Mouse (Mus musculus) neural tube, embryonic 10.5 days (tissue): ENCODE measurements around the gene Rpl24.
"Not testable (repeated sequence)": the region's sequence is repeated elsewhere in the genome, so short reads cannot be mapped to it uniquely, and the experiment has no call there.

Source experiments
- DNase-seq: peaks from one replicate; pipeline ENCODE4 v3.0.0-alpha.2; 2017; ENCODE audit warnings: low spot score; ENCODE audit errors: extremely low spot score

Rpl24 gene

DNA sequence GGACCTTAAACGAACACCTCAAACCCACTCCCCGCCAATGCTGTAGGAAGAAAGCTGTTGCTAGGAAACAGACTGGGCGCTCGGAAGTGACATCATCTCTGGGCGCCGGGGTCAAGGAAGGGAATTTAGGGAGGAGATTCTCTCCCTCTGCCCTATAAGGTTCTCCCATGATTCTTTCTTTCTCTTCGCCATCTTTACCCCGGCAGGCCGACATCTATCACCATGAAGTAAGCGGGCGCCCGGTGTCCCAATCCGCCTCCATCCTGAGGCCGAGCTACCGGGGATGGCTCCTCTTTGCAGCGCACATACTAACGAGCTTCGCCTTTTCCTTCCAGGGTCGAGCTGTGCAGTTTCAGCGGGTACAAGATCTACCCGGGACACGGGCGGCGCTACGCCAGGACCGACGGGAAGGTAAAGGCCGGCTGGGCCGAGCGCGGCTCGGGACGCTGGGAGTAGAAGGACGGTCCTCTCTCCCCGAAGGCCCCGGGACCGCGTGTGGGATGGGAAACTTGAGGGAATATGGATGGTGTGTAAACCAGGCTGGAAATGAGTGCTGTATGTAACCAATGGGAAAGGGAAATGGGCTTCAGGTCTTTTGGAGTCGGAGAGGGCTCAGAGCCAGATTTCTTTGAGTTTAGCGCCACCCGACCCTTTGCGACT lies at the start of gene Rpl24:
Rpl24 (plus strand) TSS at position 64 of the 660 bp plus-strand sequence.
- peak; percentile 96 for DNase-seq

DNA sequence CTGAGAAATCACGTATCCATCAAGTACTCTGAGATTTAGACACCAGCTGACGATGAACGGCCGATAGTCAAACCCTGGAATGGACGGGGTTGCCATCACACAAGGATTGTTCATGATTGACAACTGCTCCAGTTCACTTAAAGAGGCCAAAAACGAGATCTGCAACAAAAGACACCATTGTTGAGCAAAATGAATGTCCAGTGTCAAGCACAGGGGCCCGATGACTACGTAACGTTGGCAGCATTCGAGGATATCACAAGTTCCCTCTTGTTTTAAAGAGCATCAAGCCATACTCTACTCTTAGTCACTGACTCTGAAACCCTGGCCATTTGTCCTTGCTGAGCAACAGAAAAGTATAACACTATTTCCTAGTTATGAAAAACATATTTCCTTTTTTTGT lies 44.0 kb upstream of the Rpl24 start:
- no peak for DNase-seq

DNA sequence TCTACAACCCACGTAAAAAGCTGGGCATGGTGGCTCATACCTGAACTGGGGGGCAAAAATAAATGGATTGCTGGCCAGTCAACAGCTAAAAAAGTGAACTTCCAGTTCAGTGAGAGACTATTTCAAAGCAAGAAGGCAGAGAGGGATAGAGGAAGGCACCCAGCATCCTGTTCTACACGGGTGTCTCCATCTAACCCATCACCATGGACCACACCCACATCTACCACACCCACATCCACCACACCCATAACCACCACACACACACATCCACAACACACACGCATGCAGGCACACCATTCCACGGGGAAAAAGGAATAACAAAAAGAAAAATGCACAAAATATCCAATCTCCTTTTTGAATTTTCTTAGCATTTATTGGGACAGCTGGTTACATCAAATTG lies 42.1 kb upstream of the Rpl24 start:
- DNase-seq, result no peak

DNA sequence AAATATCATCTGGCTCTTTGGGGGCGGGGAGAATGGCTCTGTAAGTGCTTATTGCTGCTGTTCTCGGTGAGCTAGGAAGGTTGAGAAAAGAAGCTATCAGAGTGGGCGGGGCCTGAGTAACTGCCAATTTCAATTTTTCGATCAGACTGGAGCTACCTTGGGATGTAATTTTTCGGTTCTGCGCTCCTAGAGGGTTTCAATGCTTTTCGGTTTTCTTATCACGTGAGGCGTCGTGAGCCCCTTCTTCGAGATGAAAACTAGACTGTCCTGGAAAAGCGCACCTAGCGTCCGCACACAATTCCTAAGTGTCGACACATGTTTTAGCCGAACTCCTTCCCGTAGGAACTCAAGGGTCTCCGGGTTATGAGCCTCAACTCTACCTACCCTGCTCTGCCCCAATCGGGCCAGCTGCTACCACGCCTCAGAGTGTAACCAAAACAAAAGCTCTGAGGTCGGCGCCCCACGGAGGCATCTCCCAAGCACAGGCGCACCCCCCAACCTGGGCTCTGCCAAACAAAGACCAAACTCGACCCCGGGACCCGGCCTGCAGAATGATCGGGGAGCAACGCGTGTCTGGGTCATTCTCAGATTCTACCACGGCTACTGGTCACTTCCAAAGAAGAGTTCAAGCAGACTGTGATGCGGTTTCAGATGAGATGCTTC lies 32.3 kb upstream of the Rpl24 start:
- no peak for DNase-seq

DNA sequence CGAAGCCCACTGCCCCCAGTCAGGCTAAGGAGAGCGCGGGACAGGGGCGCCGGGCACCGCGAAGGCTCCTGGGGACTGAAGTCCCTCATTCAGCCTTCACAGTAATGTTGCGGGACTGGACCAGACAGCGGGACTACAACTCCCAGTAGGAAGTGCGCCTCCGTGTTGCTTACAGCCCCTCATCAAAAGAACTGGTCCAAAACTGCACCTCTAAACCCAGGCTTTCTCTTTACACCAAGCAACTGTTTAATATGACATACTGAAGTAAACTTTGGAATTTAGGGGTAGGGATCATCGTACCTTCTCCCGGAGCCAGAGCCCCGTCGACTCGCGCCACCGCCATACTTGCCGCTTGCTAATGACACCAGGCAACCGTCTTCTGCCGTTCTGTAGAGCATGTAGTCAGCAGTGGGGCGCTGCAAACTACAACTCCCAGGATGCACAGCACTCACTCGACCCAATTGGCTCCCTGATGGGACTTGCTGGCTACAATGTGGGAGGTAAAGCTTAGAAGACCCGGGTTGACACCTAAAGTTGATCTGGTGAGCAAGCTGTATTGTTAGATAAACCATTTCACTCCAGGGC lies 31.5 kb upstream of the Rpl24 start, which contains the start of gene Cep97:
Cep97 (minus strand) TSS at position 403 of the 585 bp plus-strand sequence.
- DNase-seq, result peak; percentile 89

DNA sequence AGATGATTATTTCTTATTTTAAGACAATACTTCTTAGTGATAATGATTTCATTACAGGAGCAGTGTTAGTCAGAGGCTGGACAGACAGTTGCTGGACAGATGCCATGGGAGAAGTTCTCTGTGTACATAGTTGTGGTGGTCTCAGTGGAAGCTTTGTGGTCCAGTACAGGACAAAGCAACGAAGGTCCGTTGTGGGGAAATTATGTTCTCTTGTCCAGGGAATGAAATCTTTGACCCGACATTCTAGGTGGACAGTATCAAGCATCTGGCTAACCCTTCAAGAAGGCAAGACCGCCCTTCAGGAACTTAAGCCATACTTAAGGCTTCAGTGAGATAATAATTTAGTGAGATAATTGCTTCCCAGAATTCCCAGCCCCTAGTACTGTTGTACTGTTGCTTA lies 27.3 kb upstream of the Rpl24 start:
- no peak for DNase-seq

DNA sequence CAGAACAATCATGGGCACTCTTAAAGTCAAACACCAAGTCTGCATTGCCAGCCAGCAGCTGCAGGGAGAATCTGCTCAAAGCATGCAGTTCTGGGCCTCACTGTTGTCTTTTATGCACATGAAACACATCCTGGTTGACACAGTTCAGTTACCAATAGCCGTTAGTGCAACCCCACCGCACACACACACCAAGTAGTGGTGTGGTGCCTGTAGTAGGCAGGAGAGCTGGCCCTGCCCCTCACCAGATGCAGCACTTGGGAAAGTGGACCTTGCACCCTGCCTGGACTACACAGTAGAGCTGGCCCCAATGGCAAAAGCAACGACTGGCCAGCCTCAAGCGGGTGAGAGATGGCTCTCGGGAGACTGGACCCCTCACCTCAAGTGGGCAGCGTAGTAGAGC lies 26.4 kb upstream of the Rpl24 start:
- DNase-seq, result no peak

DNA sequence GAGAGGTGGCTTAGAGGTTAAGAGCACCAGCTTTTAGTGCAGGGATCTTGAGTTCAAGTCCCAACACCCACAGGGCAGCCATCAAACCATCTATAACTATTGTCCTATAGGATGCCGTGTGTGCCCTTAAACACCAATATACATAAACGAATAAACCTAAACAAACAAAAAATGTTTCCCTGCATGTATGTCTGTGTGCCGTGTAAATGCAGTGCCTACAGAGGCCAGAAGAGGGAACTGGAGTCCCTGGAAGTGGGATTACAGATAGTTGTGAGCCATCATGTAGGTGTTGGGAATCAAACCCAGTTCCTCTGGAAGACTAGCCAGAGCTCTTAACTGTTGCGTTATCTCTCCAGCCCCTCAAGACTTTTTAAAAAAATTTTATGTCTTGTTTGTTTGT lies 25.3 kb upstream of the Rpl24 start:
- DNase-seq, result no peak

DNA sequence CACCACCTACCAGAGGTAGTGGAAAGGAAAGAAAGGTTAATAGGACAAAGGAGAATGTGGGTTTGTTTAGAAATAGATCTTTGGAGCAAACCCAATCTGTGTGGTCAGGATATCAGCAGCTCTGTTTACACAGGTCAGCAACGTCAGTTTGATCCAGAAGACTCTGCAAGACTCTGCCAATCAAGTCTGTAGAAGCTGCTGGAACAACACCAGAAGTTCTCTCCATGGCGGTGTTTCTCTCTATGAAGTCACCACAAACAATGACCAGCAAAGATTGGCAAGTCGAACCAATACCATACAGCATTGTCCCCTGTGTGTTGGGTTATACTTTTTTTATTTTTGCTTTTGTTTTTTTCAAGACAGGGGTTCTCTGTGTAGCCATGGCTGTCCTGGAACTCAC lies 18.8 kb upstream of the Rpl24 start:
- no peak for DNase-seq

DNA sequence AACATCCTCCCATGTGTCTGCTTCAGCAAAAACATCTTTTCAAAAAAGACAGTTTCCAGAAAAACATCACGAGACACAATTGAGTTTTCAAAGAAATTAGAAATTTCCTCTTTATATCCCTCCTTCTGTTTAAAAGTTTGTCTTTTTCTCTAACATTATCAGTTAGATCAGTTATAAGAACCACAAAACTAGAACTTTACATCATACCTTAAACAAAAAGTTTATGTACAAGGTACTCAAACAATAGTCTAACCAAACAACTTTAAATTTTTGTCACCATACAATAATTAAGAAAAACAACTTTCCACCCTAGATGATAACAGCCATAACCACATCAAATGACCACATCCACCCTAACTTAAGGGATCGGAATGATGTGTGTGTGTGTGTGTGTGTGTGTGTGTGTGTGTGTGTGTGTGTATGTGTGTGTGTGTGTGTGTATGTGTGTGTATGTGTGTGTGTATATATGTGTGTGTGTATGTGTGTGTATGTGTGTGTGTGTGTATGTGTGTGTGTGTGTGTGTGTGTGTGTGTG lies 18.1 kb upstream of the Rpl24 start:
- DNase-seq, result not testable (repeated sequence)

DNA sequence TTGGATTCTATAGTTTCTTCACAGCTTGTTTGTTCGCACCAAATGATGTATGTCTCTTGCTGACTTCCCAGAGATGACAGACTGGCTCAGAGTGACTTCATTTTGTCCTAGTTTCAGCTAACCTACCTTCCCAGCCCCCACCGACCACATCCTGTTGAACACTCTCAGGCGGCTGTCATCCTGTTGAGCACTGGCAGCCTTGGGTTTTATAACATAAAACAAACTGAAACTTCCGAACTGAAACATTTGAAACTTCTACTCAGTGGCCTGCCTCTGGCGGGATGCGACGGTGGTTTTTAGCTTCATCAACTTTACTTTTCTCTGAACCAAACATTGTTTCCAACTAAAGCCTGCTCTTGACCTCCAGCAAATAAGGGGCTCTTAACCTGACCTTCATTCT lies 17.1 kb upstream of the Rpl24 start:
- DNase-seq, result no peak

DNA sequence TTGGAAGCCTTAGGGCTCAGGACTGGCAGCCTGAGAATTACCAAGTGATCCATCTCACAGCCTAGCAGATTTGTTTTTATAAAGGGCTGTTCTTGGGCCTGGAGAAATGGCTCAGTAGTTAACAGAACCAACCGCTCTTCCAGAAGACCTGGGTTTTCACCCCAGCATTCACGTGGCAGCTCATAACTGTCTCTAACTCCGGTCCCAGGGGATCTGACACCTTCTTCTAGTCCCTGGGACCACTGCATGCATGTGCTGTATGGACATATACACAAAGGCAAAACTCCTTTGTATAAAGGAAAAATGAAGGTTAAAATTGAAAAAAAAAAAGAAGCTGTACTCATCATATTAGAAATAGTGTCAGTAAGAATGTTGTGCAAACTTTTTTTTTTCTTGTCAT lies 15.6 kb upstream of the Rpl24 start:
- no peak for DNase-seq

DNA sequence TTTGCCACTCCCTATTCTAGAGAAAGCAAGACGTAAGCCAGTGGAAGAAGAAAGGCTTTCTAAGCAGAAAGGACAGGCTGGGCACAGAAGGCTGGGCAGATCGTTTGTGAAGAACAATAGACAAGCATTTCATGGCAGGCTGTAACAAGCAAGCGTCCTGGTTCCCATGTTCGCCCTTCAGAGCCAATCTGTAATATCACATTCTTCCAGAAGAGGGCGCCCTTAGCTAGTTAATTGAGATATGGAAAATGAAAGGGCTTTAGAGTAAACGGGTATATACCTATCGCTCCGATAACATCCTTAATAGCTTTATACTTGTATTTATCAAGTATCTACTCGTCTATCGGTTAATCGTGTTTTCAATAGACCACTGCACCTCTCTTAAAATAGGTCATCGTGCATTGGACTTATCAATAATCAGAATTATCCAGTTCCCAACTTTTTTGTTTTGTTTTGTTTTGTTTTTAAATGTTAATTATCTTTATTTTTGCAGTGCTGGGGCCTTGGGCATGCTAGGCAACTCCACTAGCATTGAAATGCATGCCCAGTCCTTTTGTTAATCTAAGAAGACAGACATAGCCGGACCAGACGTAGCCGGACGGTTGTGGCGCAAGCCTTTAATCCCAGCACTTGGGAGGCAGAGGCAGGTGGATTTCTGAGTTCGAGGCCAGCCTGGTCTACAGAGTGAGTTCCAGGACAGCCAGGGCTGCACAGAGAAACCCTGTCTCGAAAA lies 15.0 kb upstream of the Rpl24 start:
- DNase-seq, result peak; percentile 73

DNA sequence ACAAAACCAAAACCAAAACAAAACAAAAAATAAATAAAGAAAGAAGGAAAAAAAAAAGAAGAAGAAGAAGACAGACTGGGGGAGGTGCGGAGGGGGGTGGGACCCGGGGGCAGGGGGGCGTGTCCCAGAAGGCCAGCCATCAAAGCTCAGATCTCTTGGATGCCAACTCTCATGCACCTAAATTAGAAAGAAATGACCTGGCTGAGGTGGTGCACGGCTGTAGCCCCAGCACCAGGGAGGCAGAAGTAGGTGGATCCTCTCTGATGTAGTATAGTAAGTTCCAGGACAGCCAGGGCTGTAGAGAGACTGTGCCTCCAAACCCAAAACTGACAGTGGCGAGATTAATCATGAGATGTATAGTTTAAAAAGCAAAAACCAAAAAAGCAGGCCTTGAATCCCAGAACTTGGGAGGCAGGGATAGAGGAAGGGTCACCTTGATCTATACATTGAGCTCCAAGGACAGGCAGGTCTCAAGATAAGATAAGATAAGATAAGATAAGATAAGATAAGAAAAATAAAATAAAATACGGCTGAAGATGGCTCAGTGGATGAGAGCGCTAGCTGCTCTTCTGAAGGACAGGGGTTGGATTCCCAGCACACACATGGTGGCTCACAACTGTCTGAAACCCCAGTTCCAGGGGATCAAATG lies 14.3 kb upstream of the Rpl24 start:
- DNase-seq, result no peak

DNA sequence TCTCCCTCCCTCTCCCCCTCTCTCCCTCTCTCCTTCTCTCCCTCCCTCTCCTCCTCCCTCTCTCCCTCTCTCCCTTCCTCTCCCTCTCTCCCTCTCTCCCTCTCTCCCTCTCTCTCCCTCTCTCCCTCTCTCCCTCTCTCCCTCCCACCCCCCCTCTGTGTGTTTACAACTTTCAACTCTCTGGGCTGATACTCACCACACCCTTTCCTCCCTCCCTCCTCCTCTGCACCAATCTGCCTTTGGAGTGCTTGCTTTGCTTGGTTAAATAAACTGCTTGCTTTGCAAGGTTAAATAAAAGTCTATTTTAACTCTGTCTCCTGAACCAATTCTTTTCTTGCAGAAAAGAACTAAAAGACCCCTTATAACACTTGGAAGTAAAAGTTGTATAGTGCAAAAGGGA lies 13.3 kb upstream of the Rpl24 start:
- no peak for DNase-seq

DNA sequence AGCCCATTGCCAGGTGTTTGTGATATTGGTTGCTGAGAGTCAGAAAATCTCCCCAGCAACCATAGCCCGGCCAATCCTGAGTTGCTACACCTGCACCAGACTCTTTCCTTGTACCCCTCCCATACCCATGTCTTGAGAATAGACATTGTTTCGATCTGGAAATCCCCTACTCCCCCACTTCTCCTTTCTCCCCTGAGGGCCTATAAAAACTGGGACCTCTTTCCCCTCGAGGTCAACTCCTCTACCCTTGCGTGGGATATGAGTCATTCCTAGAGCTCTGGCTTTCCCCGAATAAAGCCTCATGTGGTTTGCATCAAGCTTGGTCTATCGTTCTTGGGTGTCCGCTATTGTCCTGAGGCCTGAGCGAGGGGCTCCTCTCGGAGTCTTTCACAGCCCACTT lies 11.9 kb upstream of the Rpl24 start:
- not testable (repeated sequence) for DNase-seq

DNA sequence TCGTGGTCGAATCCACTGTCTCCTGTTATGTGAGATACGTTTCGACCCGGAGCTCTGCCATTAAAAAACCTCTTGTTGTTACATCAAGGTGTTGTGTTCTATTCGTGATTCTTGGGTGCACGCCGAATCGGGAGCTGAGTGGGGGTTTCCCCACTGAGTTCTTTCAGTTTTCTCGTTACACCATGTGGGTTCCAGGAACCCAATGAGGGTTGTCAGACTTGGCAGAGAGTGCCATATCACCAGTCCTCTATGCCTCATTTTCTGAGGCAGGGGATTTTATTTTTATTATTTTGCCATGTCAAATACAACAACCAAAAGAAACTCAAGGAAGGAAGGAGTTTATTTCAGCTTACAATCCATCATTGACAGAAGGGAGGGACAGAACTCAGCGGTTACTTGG lies 3.0 kb upstream of the Rpl24 start:
- DNase-seq, result not testable (repeated sequence)

DNA sequence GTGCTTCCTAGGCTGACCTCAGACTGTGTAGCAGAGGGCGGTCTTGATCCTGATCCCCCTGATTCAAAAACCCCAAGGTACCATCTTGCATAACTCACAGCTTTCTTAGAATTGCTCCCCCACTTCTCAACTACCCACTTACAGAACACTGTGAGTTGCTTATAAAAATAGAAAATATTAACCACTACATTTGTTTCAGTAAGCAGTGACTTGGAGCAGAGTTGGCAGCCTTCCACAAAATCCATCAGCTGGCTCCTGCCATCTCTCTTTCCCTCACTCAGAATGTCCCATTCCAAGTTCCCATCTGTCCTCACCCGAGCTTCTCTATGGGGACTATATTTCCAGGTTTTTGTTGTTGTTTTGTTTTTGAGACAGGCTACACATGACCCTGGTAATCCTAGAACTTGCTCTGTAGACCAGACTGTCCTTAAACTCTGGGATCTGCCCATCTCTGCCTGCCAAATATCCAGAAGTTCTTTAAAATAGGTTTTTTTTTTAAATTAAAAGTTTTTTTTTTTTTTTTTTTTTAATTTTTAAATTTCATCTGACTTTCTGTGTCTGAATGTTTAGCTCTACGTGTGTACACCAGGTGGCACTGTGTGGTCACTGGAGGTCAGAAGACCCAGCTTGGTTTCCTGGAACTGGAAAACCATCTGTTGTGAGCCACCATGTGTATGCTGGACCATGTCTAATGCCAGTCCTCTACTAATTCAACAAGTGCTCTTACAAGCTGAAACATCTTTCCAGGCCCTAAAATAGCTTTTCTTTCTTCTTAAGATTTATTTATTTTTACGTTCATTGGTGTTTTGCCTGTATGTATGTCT lies 1.7 kb upstream of the Rpl24 start:
- no peak for DNase-seq

DNA sequence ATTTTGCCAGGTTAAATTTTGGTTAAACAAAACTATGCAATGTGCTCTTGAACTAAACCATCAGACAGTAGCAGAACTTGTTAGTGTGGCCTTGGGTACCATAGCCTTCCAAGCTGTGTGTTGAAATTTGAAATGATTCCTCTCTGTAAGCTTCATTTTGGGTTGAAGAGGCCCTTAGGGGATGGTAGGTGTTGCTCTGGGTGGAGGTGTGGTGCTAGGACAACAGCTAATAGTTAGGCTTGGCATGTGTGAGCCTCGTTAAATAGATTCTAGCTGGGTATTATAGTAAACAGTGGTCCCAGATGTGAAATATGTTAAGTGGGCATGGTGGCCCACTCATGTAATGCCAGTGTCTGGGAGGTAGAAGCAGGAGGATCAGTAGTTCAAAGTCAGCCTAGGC lies 1.1 kb downstream of the Rpl24 start:
- DNase-seq, result no peak

DNA sequence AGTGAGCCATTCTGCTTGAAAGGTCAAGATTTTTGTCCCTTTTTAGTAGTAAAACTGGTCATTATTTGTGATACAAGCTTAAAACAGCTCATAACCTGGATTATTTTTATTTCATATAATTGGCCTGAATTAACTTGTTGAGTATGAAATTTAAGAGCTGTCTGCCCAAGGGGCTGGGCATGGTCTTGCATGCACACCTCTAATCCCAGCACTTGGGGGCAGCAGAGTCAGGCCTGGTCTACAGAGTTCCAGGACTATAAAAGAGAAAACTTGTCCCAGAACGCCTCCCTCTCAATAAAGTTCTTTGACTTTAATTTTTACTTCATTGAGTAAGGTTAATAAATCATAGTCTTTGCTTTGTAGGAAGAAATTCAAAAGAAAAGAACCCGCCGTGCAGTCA lies 3.1 kb downstream of the Rpl24 start:
- no peak for DNase-seq

DNA sequence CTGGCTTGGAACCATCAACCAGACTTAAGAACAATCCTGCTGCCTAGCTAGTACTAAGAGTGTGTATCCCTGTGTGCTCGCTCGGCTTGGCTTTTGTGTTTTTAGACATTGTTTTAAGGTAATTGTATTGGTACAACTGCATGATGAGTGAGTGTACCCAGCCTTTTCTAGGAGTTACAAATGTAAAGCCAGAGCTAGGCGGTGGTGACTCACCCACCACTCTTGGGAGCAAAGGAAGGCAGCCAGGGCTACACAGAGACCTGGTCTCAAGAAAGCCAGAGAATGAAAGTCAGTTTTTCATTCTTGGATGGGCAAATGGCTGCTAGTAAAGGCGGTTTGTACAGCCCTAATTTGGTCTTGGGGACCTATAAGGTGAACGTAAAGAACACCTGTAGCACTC lies 4.3 kb downstream of the Rpl24 start:
- no peak for DNase-seq
